Mouse (Mus musculus) neural tube, embryonic 10.5 days (tissue): ENCODE data around the gene C2cd2.
"Not testable (repeated sequence)": the region's sequence is repeated elsewhere in the genome, so short reads cannot be mapped to it uniquely, and the experiment has no call there.

Source experiments
- DNase-seq: peaks from one replicate; pipeline ENCODE4 v3.0.0-alpha.2; 2017; ENCODE audit warnings: low spot score; ENCODE audit errors: extremely low spot score

The C2cd2 gene

GRCm38 (mm10) chr16:97962151-97962948 is at the start of gene C2cd2, which contains the start of gene Zbtb21:
C2cd2 (minus strand) TSS chr16:97962598.
Zbtb21 (minus strand) TSS chr16:97962622.
- DNase-seq, result peak; percentile 98

GRCm38 (mm10) chr16:97997383-97997731 is 35.0 kb upstream of the C2cd2 start:
- not testable (repeated sequence) for DNase-seq

- DNase-seq, result peak; percentile 83
Measured at GRCm38 (mm10) chr16:97996616-97997382, 34.4 kb upstream of the C2cd2 start, which contains the start of gene B230307C23Rik. B230307C23Rik (plus strand) TSS chr16:97997315.

GRCm38 (mm10) chr16:97995849-97996615 is 33.6 kb upstream of the C2cd2 start:
- no peak for DNase-seq

GRCm38 (mm10) chr16:97992477-97992876 is 30.1 kb upstream of the C2cd2 start:
- not testable (repeated sequence) for DNase-seq

GRCm38 (mm10) chr16:97991517-97991916 is 29.1 kb upstream of the C2cd2 start:
- DNase-seq, result no peak

GRCm38 (mm10) chr16:97984589-97984988 is 22.2 kb upstream of the C2cd2 start:
- no peak for DNase-seq

- DNase-seq, result no peak
Measured at GRCm38 (mm10) chr16:97981362-97981761, 19.0 kb upstream of the C2cd2 start.

GRCm38 (mm10) chr16:97977722-97978121 is 15.3 kb upstream of the C2cd2 start:
- DNase-seq, result no peak

- no peak for DNase-seq
Measured at GRCm38 (mm10) chr16:97977277-97977676, 14.9 kb upstream of the C2cd2 start.

- no peak for DNase-seq
Measured at GRCm38 (mm10) chr16:97963956-97964540, 1.6 kb upstream of the C2cd2 start.

GRCm38 (mm10) chr16:97961381-97962150 is 832 bp downstream of the C2cd2 start:
- no peak for DNase-seq

GRCm38 (mm10) chr16:97960348-97960747 is 2.0 kb downstream of the C2cd2 start:
- DNase-seq, result no peak

- DNase-seq, result no peak
Measured at GRCm38 (mm10) chr16:97958401-97958973, 3.9 kb downstream of the C2cd2 start.

- DNase-seq, result no peak
Measured at GRCm38 (mm10) chr16:97957626-97958025, 4.8 kb downstream of the C2cd2 start.

GRCm38 (mm10) chr16:97956011-97956410 is 6.4 kb downstream of the C2cd2 start:
- no peak for DNase-seq

GRCm38 (mm10) chr16:97953300-97953699 is 9.1 kb downstream of the C2cd2 start:
- no peak for DNase-seq

- DNase-seq, result no peak
Measured at GRCm38 (mm10) chr16:97952801-97953200, 9.6 kb downstream of the C2cd2 start.

- DNase-seq, result no peak
Measured at GRCm38 (mm10) chr16:97952371-97952770, 10.0 kb downstream of the C2cd2 start.

GRCm38 (mm10) chr16:97950061-97950460 is 12.3 kb downstream of the C2cd2 start:
- DNase-seq, result no peak
